Mouse (Mus musculus) frontal cortex, adult (tissue): ENCODE measurements around the gene Usp12.

Experiments used
- ATAC-seq: cut with Nextera tagmentation; 2 replicates; pipeline ENCODE4 v1.9.2; 2017; ENCODE audit warnings: mild to moderate bottlenecking, moderate library complexity, mixed read lengths; ENCODE audit not compliant: low TSS enrichment

Gene Usp12

DNA sequence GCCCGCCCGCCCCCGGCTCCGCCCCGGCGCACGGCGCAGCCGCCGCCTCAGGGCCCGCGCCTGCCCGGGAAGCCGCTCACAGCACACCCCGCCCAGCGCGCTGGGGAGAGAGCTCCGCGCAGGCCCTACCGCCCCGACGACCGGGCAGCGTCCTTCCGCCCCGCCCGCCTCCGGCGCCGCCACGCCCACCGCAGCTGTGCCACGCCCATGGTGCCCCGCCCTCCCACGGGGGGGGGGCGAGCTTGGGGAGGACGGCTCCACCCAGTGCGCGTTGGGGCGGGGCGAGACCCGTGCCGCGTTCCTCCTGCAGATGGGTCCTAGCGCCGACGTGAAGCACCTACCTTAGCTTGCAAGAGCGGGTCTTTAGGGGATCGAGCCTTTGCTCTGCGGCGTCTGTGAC, at the start of gene Usp12:
Usp12 (minus strand) TSS at position 154 of the 400 bp plus-strand sequence.
- peak; percentile 88 for ATAC-seq

DNA sequence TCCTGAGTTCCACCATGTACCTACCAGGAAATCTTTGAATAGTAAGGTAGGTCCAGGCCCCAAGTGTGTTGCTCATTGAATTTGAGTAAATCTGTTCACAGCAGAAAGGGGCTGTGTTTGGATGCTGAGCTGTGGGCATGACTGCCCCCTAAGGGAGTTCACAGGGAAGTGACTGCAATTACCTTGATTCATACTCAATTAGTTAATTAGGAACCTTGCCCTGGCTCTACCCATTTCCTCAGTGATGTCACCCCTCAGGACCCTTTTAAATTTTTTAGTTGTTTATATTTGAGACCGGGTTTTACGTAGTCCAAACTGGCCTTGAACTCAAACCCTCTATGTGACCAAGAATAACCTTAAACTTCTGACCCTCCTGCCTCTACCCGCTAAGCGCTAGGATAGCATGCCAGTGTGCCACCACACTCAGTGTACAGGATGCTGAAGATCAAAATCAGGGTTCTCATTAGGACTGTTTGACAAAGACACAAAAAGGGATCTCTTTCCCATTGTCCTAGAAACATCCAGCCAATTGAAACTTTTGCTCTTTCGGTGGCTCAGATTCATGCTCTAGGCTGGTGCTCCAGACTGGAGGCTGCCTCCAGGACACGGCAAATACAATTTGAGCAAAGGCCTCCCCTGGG, 49.6 kb upstream of the Usp12 start:
- ATAC-seq = no peak

DNA sequence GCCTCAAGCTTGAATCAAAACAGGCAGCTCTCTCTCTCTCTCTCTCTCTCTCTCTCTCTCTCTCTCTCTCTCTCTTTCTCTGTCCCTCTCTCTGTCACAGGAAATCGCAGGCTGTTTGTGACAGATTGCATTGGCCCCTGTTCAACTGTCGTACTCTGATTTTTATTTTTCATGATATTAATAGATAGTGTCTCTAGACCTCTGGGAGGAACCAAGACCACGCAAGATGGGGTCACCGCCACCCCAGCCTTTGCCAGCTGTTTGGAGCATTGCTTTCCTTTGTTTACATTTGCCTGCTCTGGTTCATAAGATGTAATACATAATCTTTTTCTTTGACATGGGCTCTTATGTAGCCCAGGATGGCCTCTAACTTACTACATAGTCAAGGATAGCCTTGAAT, 47.2 kb upstream of the Usp12 start:
- ATAC-seq = no peak

DNA sequence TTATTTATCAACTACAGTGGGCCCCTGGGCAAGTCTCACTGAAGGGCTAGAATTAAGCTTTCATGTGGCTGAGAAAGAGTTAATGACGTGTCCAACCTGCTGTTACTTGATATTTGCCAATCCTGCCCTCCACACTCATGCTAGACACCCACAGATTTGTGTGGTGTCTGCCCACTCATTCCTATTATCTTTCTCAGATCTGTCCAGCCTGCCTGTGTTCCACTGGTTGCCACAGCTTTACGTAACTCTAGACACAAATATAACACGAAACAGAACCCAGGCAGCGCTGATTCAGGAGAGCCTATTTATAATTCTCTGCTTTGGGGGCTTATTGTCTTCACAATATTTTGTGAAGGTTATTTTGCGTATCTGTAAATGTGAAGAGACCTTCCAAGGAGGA, 46.5 kb upstream of the Usp12 start:
- peak; percentile 20; the same call in 1 of the 2 replicates for ATAC-seq

- no peak for ATAC-seq
These were observed 45.6 kb upstream of the Usp12 start for GRCm38 (mm10) chr5:146840422-146840821.

DNA sequence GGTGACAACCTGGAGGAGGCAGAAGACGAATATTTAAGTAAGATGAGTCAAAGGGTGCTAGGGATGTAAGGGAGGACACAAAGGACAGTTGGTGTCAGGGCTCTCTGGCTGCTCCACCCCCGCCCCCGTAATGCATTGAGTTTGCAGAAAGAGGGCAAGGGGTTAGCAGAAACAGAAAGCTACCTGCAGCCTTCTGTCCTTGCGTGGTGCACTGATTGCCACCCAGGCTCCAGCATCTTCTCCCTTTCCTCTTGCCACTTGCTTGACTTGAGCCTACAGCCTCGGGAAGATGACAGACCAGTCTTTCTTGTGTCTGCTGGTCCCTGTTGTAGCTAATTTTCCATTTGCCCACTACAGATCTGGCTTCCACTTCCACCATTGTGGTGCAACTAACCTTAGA, 45.0 kb upstream of the Usp12 start:
- ATAC-seq = no peak

- ATAC-seq = no peak
These were observed 44.2 kb upstream of the Usp12 start for GRCm38 (mm10) chr5:146838836-146839648.

DNA sequence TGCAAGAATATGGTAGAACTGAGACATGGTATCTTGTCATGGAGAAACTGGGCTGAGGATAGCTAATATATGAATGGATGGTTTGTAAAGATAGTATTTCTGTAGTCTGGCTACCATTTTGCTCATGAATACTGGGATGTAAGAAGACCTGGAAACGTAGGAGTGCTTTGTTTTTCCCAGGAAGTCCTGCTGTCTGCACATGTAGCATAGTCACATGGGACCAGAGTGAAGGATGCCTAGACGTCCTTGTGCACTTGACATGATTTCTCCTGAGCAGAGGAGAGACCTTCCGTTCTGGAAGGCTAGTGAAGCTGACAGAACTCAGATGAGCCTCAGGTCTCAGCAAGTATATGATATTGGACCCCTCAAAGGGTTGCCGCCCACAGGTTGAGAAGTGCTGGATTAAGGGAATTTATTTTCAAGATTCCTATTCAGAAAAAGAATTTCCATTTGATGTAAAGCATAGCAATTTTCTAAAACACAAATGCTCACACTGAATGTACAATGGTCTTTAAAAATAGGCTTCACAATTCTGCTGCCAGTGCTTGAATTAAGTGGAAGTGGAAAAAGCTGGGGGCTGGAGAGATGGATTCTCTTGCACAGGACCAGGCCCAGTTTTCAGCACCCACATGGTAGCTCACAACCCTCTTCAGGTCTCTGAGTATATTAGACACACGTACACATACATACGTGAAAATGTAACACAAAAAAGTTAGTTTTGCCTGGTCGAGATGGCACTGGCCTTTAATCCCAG, 43.3 kb upstream of the Usp12 start:
- peak; percentile 68 for ATAC-seq

- no peak for ATAC-seq
These were observed 40.2 kb upstream of the Usp12 start for GRCm38 (mm10) chr5:146834959-146835358.

- ATAC-seq = no peak
These were observed 38.9 kb upstream of the Usp12 start for GRCm38 (mm10) chr5:146833673-146834201.

- peak; percentile 99 for ATAC-seq
These were observed 38.1 kb upstream of the Usp12 start, which contains the start of gene Rpl21 for GRCm38 (mm10) chr5:146832769-146833448. Rpl21 (plus strand) TSS chr5:146832890.

GRCm38 (mm10) chr5:146832435-146832768, 37.6 kb upstream of the Usp12 start:
- ATAC-seq = no peak; the same call in 1 of the 2 replicates

GRCm38 (mm10) chr5:146829528-146829927, 34.7 kb upstream of the Usp12 start:
- no peak for ATAC-seq

GRCm38 (mm10) chr5:146823005-146823404, 28.2 kb upstream of the Usp12 start:
- peak; percentile 79; the same call in 1 of the 2 replicates for ATAC-seq

GRCm38 (mm10) chr5:146818906-146819623, 24.3 kb upstream of the Usp12 start:
- no peak for ATAC-seq

GRCm38 (mm10) chr5:146817583-146817982, 22.8 kb upstream of the Usp12 start:
- ATAC-seq = peak; percentile 96

DNA sequence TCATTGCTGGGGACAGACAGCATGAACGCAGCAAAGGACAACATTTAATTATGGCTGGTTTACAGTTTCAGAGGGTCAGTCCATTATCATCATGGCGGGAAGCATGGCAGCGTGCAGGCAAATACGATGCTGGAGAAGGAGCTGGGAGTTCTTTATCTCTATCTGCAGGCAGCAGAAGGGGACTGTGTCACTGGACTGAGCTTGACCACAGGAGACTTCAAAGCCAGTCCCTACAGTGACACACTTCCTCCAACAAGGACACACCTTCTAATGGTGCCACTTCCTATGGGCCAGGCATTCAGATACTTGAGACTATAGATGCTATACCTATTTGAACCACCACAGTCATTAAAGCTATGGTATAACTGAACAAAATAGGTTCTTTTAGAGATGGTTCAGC, 20.6 kb upstream of the Usp12 start:
- ATAC-seq = no peak

DNA sequence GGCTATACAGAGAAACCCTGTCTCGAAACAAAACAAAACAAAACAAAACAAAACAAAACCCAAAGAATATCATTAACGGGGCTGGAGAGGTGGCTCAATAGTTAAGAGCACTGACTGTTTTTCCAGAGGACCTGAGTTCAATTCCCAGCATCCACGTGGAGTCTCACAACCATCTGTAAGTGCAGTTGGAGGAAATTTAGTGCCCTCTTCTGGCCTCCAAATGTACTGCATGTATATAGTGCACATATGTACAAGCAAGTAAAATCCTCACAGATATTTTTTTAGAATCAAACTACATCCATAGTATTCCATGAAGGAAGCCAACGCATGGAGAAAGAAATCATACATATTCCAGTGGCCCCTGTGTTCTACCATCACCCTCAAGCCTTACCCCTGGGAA, 18.6 kb upstream of the Usp12 start:
- no peak for ATAC-seq

- ATAC-seq = no peak
These were observed 18.1 kb upstream of the Usp12 start for GRCm38 (mm10) chr5:146812866-146813265.

DNA sequence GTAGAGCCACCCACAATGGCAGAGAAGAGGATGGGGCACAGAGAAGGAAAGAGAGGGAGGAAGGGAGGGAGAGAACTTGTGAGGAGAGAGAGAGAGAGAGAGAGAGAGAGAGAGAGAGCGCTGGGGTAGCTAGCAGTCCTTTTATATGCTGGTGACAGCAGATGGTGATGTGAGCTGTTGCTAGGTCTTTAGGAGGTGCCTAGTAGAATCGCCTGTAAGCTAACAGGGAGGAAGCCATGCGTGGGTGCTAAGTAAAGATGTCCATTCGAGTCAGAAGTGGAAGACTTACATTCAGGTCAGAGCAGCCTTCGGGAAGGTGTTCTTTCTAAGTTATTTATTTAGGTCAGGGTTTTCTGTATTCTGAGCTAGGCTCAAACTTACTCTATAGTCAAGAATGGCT, 15.1 kb upstream of the Usp12 start:
- ATAC-seq = peak; percentile 84

- no peak for ATAC-seq
These were observed 11.2 kb upstream of the Usp12 start for GRCm38 (mm10) chr5:146806004-146806430.
